Mouse (Mus musculus) stomach, embryonic 14.5 days (tissue): ENCODE measurements at regions not wholly inside any gene's neighbourhood (a gene's known extent, or its start where the extent isn't known, plus 50 kb on each side); places are given as distances from the start of the nearest gene placed in this dataset.

Source experiments
- ATAC-seq: fragments of 200-750 bp; cut with Nextera tagmentation; 2 replicates; pipeline ENCODE4 v1.8.0; 2017; ENCODE audit warnings: low read depth, moderate TSS enrichment; ENCODE audit not compliant: insufficient number of reproducible peaks, insufficient read depth, low FRiP score
- H3K27ac ChIP-seq: fragments of 300-500 bp; sonication (generic); 2 replicates; pipeline ENCODE4 v1.5.1; 2014; ENCODE audit warnings: mild to moderate bottlenecking, low read length, moderate library complexity, mixed read lengths
- H3K27me3 ChIP-seq: fragments of 300-500 bp; sonication (generic); 2 replicates; pipeline ENCODE4 v1.6.1; 2014; ENCODE audit warnings: low read length, control low read depth, mixed read lengths; ENCODE audit not compliant: control insufficient read depth, insufficient read depth
- H3K36me3 ChIP-seq: fragments of 300-500 bp; sonication (generic); 2 replicates; pipeline ENCODE4 v1.6.1; 2014; ENCODE audit warnings: mild to moderate bottlenecking, control low read depth, low read length, moderate library complexity, mixed read lengths; ENCODE audit not compliant: control insufficient read depth, insufficient read depth
- H3K4me1 ChIP-seq: fragments of 300-500 bp; sonication (generic); 2 replicates; pipeline ENCODE4 v1.6.1; 2014; ENCODE audit warnings: low read length, control low read depth, mixed read lengths; ENCODE audit not compliant: control insufficient read depth, insufficient read depth
- H3K4me2 ChIP-seq: fragments of 300-500 bp; sonication (generic); replicated peaks from 2 replicates; pipeline ENCODE4 v1.6.1; 2014; ENCODE audit warnings: low read depth, low read length, control low read depth
- H3K4me3 ChIP-seq: fragments of 300-500 bp; sonication (generic); 2 replicates; pipeline ENCODE4 v1.5.1; 2014; ENCODE audit warnings: low read depth, low read length, control low read depth
- H3K9ac ChIP-seq: fragments of 300-500 bp; sonication (generic); replicated peaks from 2 replicates; pipeline ENCODE4 v1.6.1; 2014; ENCODE audit warnings: low read depth, mild to moderate bottlenecking, control low read depth, low read length, moderate library complexity, mixed read lengths
- H3K9me3 ChIP-seq: fragments of 300-500 bp; sonication (generic); 2 replicates; pipeline ENCODE4 v1.6.1; 2016; ENCODE audit warnings: low read depth, low read length, control low read depth; ENCODE audit not compliant: control insufficient read depth
- WGBS: fragments of 180-500 bp; shearing (Covaris S2); extraction: QIAGEN DNeasy Blood & Tissue Kit; methylation state at CpG from one replicate; pipeline ENCODE4 v1.1.7; 2014; 5-methylcytosine and 5-hydroxymethylcytosine counted together

DNA sequence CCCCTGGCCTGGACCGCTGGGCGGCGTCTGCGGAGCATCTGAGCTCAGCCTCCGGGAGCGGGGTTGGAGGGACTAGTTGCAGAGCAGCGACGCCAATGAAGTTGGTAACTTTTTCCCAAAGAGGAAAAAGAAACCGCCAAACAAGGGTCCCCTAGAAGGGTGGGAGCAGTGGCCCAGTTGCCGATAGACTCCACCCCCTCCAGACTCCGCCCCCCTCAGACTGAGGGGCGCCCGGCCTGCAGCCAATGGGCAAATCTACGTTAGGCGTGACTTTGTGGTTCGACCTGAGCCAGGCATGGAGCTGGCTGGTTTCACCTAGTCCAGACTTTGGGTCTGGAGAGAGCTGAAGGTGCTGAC, 76.8 kb upstream of the Hmga2 start:
- Histone ChIP-seq H3K27me3 (no peaks in the 10 kb centered on the region), H3K4me1 (peaks cover 16% of the 10 kb centered on the region), H3K4me2 (peak overlapping the region; percentile 100), H3K9me3 (no peaks in the 10 kb centered on the region), H3K4me3 (peak overlapping the region; percentile 51), H3K36me3 (no peaks in the 10 kb centered on the region), H3K9ac (peak overlapping the region; percentile 55), H3K27ac (peak overlapping the region; percentile 94)
- WGBS, result 1% methylated on average over 16 of the region's 16 CpGs
- ATAC-seq, result peak; percentile 78

DNA sequence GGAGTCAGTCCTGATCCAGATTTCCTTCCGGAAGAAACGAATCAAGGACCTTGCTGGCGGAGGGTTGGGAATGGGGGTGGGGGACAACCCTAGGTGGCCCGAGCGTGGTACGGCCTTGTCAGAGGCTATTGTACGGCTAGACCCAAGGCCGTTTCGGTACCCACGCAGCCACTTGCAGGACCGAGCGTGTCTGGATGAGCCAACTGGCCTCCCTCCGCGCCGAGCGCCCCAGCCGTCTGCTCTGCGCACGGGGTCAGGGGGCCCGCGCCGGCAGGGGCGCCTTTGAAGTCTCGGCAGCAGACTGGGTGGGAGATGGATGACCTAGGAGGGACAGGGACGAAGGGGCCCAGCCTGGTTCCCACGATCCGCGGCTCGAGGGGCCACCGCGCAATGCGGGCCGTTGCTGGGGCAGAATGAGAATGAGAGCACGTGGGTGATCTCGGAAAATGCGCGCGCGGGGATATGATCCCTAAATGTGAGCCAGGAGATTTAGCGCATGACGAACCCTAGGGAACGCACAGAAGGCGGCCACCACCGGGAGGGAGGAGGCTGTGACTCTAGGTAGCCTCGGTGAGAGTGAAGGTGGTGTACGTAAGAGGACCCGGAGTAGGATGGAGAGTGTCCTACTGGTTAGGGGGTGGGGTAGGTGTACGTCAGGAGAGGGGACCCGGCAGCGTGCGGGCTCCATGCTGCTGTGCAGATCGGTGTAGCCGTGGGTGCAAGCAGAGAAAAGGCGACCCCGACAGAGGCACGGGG, 76.2 kb upstream of the Hmga2 start:
- H3K36me3 ChIP-seq, result no peaks in the 10 kb centered on the region
- peak overlapping the region; percentile 100 for H3K4me2 ChIP-seq
- H3K9ac ChIP-seq, result peak overlapping the region; percentile 55
- peaks cover 11% of the 10 kb centered on the region for H3K4me1 ChIP-seq
- no peaks in the 10 kb centered on the region for H3K27me3 ChIP-seq
- under 1% methylated on average over 56 of the region's 56 CpGs for WGBS
- peak; percentile 71 for ATAC-seq
- peak overlapping the region; percentile 51 for H3K4me3 ChIP-seq
- no peaks in the 10 kb centered on the region for H3K9me3 ChIP-seq
- peak overlapping the region; percentile 94 for H3K27ac ChIP-seq

DNA sequence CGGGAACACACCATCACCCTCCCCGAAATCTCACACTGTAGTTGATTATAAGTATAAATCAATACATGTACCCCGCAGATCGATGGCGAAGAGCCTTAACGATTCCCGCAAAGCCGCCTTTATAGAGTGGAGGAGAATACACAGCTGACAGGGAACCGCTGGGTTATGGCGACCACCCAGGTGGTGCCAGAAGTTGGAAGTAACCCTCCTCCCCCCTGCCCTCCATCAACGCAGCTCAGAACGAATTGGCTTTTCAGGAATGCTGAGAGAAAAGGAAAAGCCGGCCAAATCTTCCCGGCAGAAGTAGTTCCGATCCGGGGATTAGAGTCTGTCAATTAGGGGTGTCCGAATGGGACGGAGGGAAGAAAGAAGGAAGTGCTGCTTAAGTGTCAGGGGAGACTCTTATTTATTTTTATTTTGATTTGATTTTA, 75.6 kb upstream of the Hmga2 start:
- no peaks in the 10 kb centered on the region for H3K27me3 ChIP-seq
- no peaks in the 10 kb centered on the region for H3K36me3 ChIP-seq
- H3K9ac ChIP-seq, result peak overlapping the region; percentile 55; the same call in 1 of the 2 replicates
- peak overlapping the region; percentile 100 for H3K4me2 ChIP-seq
- H3K4me3 ChIP-seq, result peak overlapping the region; percentile 51
- no peak for ATAC-seq
- no peaks in the 10 kb centered on the region for H3K9me3 ChIP-seq
- 1% methylated on average over 18 of the region's 18 CpGs for WGBS
- peaks cover 9% of the 10 kb centered on the region for H3K4me1 ChIP-seq
- H3K27ac ChIP-seq, result peak overlapping the region; percentile 94; the same call in 1 of the 2 replicates

DNA sequence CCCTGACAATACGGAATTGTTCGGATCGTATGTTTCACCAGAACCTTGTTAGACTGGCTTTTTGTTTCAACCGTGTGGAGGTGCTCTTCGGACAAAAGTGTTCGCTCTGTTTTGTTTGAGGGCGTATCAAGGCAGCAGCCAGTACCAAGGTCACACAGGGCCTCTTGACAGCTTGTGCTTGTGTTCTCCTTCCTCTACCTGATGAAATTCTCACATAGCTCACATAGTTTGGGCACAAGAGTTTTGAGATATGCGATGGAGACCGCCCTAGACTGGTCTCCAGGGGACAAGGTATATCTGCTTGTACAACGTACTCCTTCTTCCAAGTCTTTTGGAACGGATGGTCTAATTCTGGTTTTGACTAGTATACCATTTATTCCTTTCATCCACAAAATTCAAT, 70.9 kb upstream of the Hmga2 start:
- H3K4me2 ChIP-seq, result no peak overlapping the region
- no peaks in the 10 kb centered on the region for H3K27me3 ChIP-seq
- H3K36me3 ChIP-seq, result no peaks in the 10 kb centered on the region
- H3K27ac ChIP-seq, result no peak overlapping the region
- WGBS, result 79% methylated on average over 11 of the region's 11 CpGs
- ATAC-seq, result no peak
- no peak overlapping the region for H3K4me3 ChIP-seq
- peaks cover 5% of the 10 kb centered on the region for H3K4me1 ChIP-seq
- no peak overlapping the region for H3K9ac ChIP-seq
- no peaks in the 10 kb centered on the region for H3K9me3 ChIP-seq

DNA sequence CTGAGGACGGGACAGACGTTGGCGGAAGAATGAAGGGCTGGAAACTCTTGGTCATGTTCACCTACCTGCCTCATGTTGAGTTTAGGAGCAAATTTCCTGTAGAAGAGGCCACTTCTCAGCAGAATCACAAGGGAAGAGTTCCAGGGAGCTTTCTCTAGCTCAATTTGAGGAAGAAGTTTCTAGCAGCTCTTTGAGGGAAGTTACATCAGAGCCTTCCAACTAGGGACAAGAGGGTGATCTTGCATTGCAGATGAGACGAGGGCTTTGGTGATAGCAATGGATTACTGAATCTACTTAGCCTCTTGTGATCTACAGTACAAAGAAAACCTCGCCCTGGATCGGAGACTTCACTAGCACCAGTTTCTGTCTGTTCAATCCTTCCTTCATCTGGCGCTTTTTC, 65.3 kb upstream of the Hmga2 start:
- Histone ChIP-seq H3K4me3 (no peak overlapping the region), H3K4me1 (peaks cover 5% of the 10 kb centered on the region; the same call in 1 of the 2 replicates), H3K27me3 (no peaks in the 10 kb centered on the region), H3K36me3 (no peaks in the 10 kb centered on the region), H3K9me3 (no peaks in the 10 kb centered on the region), H3K4me2 (no peak overlapping the region), H3K27ac (no peak overlapping the region), H3K9ac (no peak overlapping the region)
- no peak for ATAC-seq
- WGBS, result 90% methylated on average over 7 of the region's 7 CpGs

DNA sequence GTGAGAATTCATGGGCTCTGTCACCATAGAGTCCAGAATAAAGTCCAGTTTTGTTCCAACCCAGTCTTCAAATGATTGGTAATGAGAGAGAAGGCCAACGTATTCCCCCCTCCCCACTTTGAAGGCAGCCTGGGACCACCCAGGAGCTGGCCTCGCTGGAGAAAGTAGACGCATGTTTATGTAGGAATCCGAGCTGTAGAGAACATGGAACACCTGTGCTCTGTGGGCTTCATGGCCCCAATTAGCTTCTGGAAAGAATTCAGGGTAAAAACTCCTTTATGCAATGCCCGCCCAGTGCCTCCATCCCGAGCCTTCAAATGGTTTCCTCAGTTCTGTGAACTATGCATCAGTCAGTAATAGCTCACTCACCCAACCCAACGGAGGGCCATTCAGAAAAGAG, 62.3 kb upstream of the Hmga2 start:
- no peak for ATAC-seq

DNA sequence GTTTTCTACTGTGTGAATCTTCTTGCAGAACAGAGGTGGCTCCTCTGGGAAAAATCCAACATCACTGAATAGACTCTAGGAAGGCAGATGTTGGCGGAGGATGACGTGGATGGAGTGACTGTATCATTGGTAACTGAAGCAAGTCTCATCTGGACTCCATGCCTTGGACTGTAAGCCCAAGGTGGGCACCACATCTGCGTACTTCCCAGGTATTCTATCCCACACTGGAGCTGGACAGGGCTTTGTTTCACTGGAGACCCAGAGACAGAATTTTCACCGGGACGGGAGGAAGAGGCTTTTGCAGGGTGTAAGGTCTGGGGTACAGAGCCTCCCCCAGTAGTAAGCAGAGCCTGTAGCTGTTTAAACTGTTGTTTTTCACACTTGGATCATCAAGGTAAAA, 52.1 kb upstream of the Hmga2 start:
- Histone ChIP-seq H3K4me1 (no peaks in the 10 kb centered on the region), H3K27me3 (no peaks in the 10 kb centered on the region), H3K9me3 (no peaks in the 10 kb centered on the region), H3K9ac (no peak overlapping the region), H3K36me3 (no peaks in the 10 kb centered on the region), H3K4me3 (no peak overlapping the region), H3K27ac (no peak overlapping the region), H3K4me2 (no peak overlapping the region)
- ATAC-seq, result no peak
- WGBS, result 89% methylated on average over 5 of the region's 5 CpGs

More for the DNA sequence above, 62.3 kb upstream of the Hmga2 start:
- Histone ChIP-seq H3K27me3 (no peaks in the 10 kb centered on the region), H3K9ac (no peak overlapping the region), H3K9me3 (no peaks in the 10 kb centered on the region), H3K27ac (no peak overlapping the region), H3K36me3 (no peaks in the 10 kb centered on the region), H3K4me2 (no peak overlapping the region), H3K4me1 (0 out of 2 replicates have a peak, but pooled peaks cover 5% of the 10 kb centered on the region), H3K4me3 (no peak overlapping the region)
- WGBS, result 42% methylated on average over 7 of the region's 7 CpGs

DNA sequence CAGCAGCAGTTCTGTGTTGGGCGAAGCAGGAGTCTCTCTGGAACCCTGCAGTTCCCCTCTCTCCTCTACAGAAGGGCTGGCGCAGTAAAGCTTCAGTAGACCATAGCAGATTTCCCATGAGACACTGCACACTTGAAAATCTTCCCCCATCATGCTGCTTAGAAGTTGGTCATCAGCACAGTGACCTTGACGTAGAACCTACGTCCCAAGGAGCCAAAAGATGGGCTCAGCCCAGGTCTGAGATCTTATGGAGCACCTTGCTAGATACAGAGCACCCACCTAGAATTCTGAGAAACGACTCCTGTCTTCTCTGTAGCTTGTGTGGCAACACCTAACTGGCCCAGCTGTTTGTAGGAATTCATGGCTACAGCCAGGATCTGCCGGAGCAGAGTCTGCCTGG, 51.7 kb upstream of the Hmga2 start:
- Histone ChIP-seq H3K27me3 (no peaks in the 10 kb centered on the region), H3K9me3 (no peaks in the 10 kb centered on the region), H3K4me1 (no peaks in the 10 kb centered on the region), H3K9ac (no peak overlapping the region), H3K4me3 (no peak overlapping the region), H3K27ac (no peak overlapping the region), H3K36me3 (no peaks in the 10 kb centered on the region), H3K4me2 (no peak overlapping the region)
- WGBS, result 90% methylated on average over 6 of the region's 6 CpGs
- no peak for ATAC-seq

DNA sequence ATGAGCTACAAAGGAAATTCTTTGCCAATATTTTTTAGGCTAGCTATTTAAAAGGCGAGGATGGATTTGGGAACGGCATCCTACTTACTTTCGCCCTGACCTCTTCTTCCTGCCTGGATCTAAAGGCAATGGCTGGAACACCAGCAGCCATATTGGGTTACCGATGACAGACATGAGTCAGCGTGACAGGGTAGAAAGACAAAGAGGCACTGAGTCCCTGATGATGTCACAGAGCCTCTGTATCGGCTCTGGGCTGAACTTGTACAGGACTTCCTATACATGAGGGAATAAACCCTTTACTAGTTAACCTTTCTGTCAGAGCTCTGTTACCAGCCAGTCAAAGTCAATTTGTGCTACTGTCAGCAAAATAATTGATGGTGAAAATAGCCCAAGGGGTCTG, 50.7 kb upstream of the Hmga2 start:
- Histone ChIP-seq H3K9me3 (no peaks in the 10 kb centered on the region), H3K4me2 (no peak overlapping the region), H3K27me3 (no peaks in the 10 kb centered on the region), H3K27ac (no peak overlapping the region), H3K9ac (no peak overlapping the region), H3K36me3 (no peaks in the 10 kb centered on the region), H3K4me3 (no peak overlapping the region), H3K4me1 (no peaks in the 10 kb centered on the region)
- 86% methylated on average over 6 of the region's 6 CpGs for WGBS
- no peak for ATAC-seq
